Mouse (Mus musculus): ENCODE results near the gene Lipe. TPM values are rescaled to one million over a fixed set of nuclear protein-coding genes. Genes with fewer than 3 reads are reported as not detected.
"Not testable (repeated sequence)": the region's sequence is repeated elsewhere in the genome, so short reads cannot be mapped to it uniquely, and the experiment has no call there.

Gene Lipe
- polyA plus RNA-seq, 1 experiment: 0.22 TPM

GRCm38 (mm10) chr7:25401986-25402385 lies 3.5 kb upstream of the Lipe start:
- TF ChIP-seq TAL1 (IDR thresholded peaks at IDR 0.05; ENCODE audit: low read length) (no peak), GATA1 (IDR thresholded peaks at IDR 0.05; ENCODE audit: low read length) (no peak)
- H3K4me3 ChIP-seq (replicated peaks): no peak overlapping the region
- H3K4me1 ChIP-seq (ENCODE audit: control insufficient read depth): peaks cover 9% of the 10 kb centered on the region
- no peaks in the 10 kb centered on the region for H3K9me3 ChIP-seq (ENCODE audit: control insufficient read depth, low read length)
- H3K27me3 ChIP-seq (ENCODE audit: control insufficient read depth): no peaks in the 10 kb centered on the region
- H3K36me3 ChIP-seq (ENCODE audit: control insufficient read depth): no peaks in the 10 kb centered on the region

DNA sequence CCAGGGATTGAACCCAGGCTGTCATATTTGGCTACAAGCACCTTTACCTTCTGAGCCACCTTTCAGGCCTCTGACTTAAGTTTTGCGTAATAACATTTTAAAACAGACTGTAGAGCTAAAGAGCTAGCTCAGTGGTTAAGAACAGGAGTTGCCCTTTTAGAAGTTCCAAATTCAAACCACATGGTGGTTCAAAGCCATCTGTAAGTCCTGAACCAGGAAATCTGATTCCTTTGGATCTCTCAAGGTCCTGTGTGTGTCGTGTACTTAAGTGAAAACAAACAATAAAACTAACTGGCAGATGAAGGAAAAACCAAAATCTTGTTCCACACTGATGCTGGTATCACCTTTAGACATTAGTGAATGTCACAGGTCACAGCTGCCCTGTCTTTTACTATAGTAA lies 3.0 kb upstream of the Lipe start:
- Histone ChIP-seq H3K4me3 (replicated peaks) (no peak overlapping the region), H3K9me3 (ENCODE audit: control insufficient read depth, low read length) (no peaks in the 10 kb centered on the region), H3K27me3 (ENCODE audit: control insufficient read depth) (no peaks in the 10 kb centered on the region), H3K36me3 (ENCODE audit: control insufficient read depth) (no peaks in the 10 kb centered on the region), H3K4me1 (ENCODE audit: control insufficient read depth) (peaks cover 11% of the 10 kb centered on the region)
- TF ChIP-seq GATA1 (IDR thresholded peaks at IDR 0.05; ENCODE audit: low read length): no peak
- no peak for TF ChIP-seq TAL1 (IDR thresholded peaks at IDR 0.05; ENCODE audit: low read length)

- not testable (repeated sequence) for H3K4me3 ChIP-seq (replicated peaks); H3K9me3 ChIP-seq (ENCODE audit: control insufficient read depth, low read length); H3K36me3 ChIP-seq (ENCODE audit: control insufficient read depth)
- Histone ChIP-seq H3K27me3 (ENCODE audit: control insufficient read depth) (peaks cover 14% of the 10 kb centered on the region), H3K4me1 (ENCODE audit: control insufficient read depth) (peaks cover 35% of the 10 kb centered on the region)
Measured at GRCm38 (mm10) chr7:25399028-25399427, 518 bp upstream of the Lipe start.

GRCm38 (mm10) chr7:25396621-25397020 lies 1.9 kb downstream of the Lipe start:
- peaks cover 17% of the 10 kb centered on the region for H3K27me3 ChIP-seq (ENCODE audit: control insufficient read depth)
- no peak overlapping the region for H3K4me3 ChIP-seq (replicated peaks)
- H3K4me1 ChIP-seq (ENCODE audit: control insufficient read depth): peaks cover 36% of the 10 kb centered on the region
- TF ChIP-seq GATA1 (IDR thresholded peaks at IDR 0.05; ENCODE audit: low read length): no peak
- no peak for TF ChIP-seq TAL1 (IDR thresholded peaks at IDR 0.05; ENCODE audit: low read length)
- no peaks in the 10 kb centered on the region for H3K9me3 ChIP-seq (ENCODE audit: control insufficient read depth, low read length)
- no peaks in the 10 kb centered on the region; the same call in 1 of the 2 replicates for H3K36me3 ChIP-seq (ENCODE audit: control insufficient read depth)

- H3K4me3 ChIP-seq (replicated peaks): peak overlapping the region; percentile 71
- peaks cover 41% of the 10 kb centered on the region for H3K4me1 ChIP-seq (ENCODE audit: control insufficient read depth)
- H3K36me3 ChIP-seq (ENCODE audit: control insufficient read depth): no peaks in the 10 kb centered on the region; the same call in 1 of the 2 replicates
- H3K27me3 ChIP-seq (ENCODE audit: control insufficient read depth): peaks cover 17% of the 10 kb centered on the region
- no peaks in the 10 kb centered on the region for H3K9me3 ChIP-seq (ENCODE audit: control insufficient read depth, low read length)
- TF ChIP-seq GATA1 (IDR thresholded peaks at IDR 0.05; ENCODE audit: low read length) (no peak), TAL1 (IDR thresholded peaks at IDR 0.05; ENCODE audit: low read length) (no peak)
Measured at GRCm38 (mm10) chr7:25395558-25396521, 2.7 kb downstream of the Lipe start.

DNA sequence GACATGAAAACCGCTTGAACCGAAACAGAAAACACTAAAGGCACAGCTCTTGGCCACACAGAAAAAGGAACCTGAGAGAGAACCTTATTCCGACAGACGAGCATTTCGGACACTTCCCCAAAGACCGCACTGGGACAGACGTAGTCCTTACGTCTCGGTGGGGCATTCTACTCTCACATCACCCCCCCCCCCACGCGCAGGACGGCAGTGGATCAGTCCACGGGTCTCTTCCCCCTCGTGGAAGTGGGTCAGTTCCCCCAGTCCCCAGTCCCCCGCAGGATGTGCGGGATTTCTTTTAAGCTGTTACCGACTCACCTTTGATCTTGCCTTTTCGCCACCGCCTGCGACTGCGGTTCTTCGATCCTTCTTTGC lies 3.3 kb downstream of the Lipe start:
- Histone ChIP-seq H3K27me3 (ENCODE audit: control insufficient read depth) (peaks cover 17% of the 10 kb centered on the region), H3K4me1 (ENCODE audit: control insufficient read depth) (peaks cover 47% of the 10 kb centered on the region)

DNA sequence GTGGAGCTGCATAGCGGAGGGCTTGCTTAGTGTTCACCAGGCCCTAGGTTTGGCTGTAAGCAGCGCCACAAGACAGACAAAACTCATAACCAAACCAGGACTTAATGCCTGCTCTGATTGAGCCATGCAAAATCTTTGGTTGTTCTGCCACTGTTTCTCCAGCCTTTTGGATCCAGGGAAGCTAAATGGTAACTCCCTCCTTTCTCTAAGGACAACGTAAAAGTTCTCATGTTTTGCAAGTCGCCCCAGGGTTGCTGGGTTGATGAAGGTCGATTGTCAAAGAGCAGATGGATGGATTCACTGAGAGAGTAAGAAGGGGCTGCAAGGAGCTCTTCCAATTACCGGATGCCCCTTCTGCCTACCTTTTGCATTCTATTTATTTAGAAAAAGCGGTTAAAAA lies 3.8 kb downstream of the Lipe start:
- peaks cover 17% of the 10 kb centered on the region for H3K27me3 ChIP-seq (ENCODE audit: control insufficient read depth)
- H3K36me3 ChIP-seq (ENCODE audit: control insufficient read depth): no peaks in the 10 kb centered on the region; the same call in 1 of the 2 replicates
- TF ChIP-seq GATA1 (IDR thresholded peaks at IDR 0.05; ENCODE audit: low read length): no peak
- H3K9me3 ChIP-seq (ENCODE audit: control insufficient read depth, low read length): no peaks in the 10 kb centered on the region
- peaks cover 52% of the 10 kb centered on the region for H3K4me1 ChIP-seq (ENCODE audit: control insufficient read depth)
- H3K4me3 ChIP-seq (replicated peaks): peak overlapping the region; percentile 71

More for the DNA sequence above, 3.3 kb downstream of the Lipe start:
- Histone ChIP-seq H3K9me3 (ENCODE audit: control insufficient read depth, low read length) (no peaks in the 10 kb centered on the region), H3K4me3 (replicated peaks) (peak overlapping the region; percentile 71), H3K36me3 (ENCODE audit: control insufficient read depth) (no peaks in the 10 kb centered on the region; the same call in 1 of the 2 replicates)
- no peak for TF ChIP-seq GATA1 (IDR thresholded peaks at IDR 0.05; ENCODE audit: low read length)
- TF ChIP-seq TAL1 (IDR thresholded peaks at IDR 0.05; ENCODE audit: low read length): no peak

- Histone ChIP-seq H3K36me3 (ENCODE audit: control insufficient read depth) (no peaks in the 10 kb centered on the region; the same call in 1 of the 2 replicates), H3K4me3 (replicated peaks) (no peak overlapping the region), H3K9me3 (ENCODE audit: control insufficient read depth, low read length) (no peaks in the 10 kb centered on the region), H3K27me3 (ENCODE audit: control insufficient read depth) (peaks cover 17% of the 10 kb centered on the region), H3K4me1 (ENCODE audit: control insufficient read depth) (peaks cover 60% of the 10 kb centered on the region)
- TF ChIP-seq GATA1 (IDR thresholded peaks at IDR 0.05; ENCODE audit: low read length): no peak
- TF ChIP-seq TAL1 (IDR thresholded peaks at IDR 0.05; ENCODE audit: low read length): no peak
Measured at GRCm38 (mm10) chr7:25393451-25394210, 4.9 kb downstream of the Lipe start.

DNA sequence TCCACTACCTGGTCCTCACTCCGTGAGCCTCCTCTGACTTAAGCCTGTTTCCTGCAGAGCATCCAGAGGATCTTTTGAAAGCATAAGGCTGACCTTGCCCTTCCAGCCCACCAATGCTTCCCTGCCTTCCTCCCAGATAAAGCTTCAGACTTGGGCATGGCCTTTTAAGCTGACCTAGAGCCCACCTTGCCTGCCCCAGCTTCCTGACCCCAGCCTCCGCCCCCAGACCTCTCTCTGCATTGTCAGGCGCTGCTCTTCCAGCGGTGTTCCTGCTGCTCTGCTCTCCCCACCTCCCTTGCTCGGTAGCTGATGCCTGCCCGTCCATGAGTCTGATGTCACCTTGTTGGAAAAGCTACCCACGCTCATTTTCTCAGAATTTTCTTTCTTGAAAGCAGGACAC lies 5.7 kb downstream of the Lipe start:
- H3K4me3 ChIP-seq (replicated peaks): no peak overlapping the region
- peaks cover 17% of the 10 kb centered on the region for H3K27me3 ChIP-seq (ENCODE audit: control insufficient read depth)
- H3K4me1 ChIP-seq (ENCODE audit: control insufficient read depth): peaks cover 66% of the 10 kb centered on the region
- TF ChIP-seq GATA1 (IDR thresholded peaks at IDR 0.05; ENCODE audit: low read length): no peak
- no peak for TF ChIP-seq TAL1 (IDR thresholded peaks at IDR 0.05; ENCODE audit: low read length)
- peaks cover 8% of the 10 kb centered on the region for H3K36me3 ChIP-seq (ENCODE audit: control insufficient read depth)
- H3K9me3 ChIP-seq (ENCODE audit: control insufficient read depth, low read length): no peaks in the 10 kb centered on the region
